Comparison of ENCODE assay signal across 18 mouse cellular contexts in the genomic region with DNA sequence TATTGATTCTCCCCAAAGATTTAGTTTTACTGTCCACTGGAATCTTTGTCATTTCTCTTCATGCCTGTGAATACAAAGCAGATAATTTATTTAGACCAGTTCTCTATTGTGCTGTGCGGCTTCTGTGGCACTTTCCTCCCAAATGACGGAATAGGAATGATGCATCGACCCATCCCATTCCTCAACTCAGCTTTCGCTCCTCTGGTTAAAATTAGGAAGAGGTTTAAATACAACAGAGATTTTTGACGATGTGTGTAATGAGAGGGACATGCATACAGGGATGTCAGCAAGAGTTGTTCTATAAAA.
"Had no signal": no experiment of that assay in that cellular context is flagged by ENCODE, and none has a peak within 500 bp of the region (broad histone marks: within the 10 kb centered on the region; RNA-seq: fewer than 3 reads in every experiment).

No protein-coding gene starts in this region.

- H3K9ac ChIP-seq: liver, embryonic 13.5 days; liver, embryonic 15.5 days; liver, postnatal 0 days; lung, embryonic 15.5 days; stomach, embryonic 15.5 days had no signal

- H3K4me2 ChIP-seq: liver, embryonic 11.5 days; liver, embryonic 13.5 days; liver, embryonic 15.5 days; lung, embryonic 15.5 days; stomach, embryonic 15.5 days had no signal

- H3K27me3 ChIP-seq: liver, embryonic 13.5 days; liver, embryonic 15.5 days; lung, embryonic 15.5 days; megakaryocyte, embryonic 14.5 days; stomach, embryonic 15.5 days had no signal

- H3K4me1 ChIP-seq: liver, embryonic 13.5 days; liver, embryonic 15.5 days; lung, embryonic 15.5 days; megakaryocyte, embryonic 14.5 days; stomach, embryonic 15.5 days had no signal

- H3K9me3 ChIP-seq: liver, embryonic 13.5 days; liver, embryonic 15.5 days; lung, embryonic 15.5 days; megakaryocyte, embryonic 14.5 days; stomach, embryonic 15.5 days had no signal

- ATAC-seq: liver, postnatal 0 days; lung, postnatal 0 days had no signal

- DNase-seq: liver; liver, embryonic 13.5 days; liver, postnatal 0 days; lung, adult 2 months; lung, postnatal 14 days; lung, postnatal 36 days; right cerebral cortex, postnatal 14 days; thymus, adult 2 months; thymus, postnatal 25 days; thymus, postnatal 4 days had no signal

- H3K36me3 ChIP-seq: liver, embryonic 13.5 days; liver, embryonic 15.5 days; lung, embryonic 15.5 days; stomach, embryonic 15.5 days had no signal

- H3K27ac ChIP-seq: liver, embryonic 13.5 days; liver, embryonic 15.5 days; lung, embryonic 15.5 days; macrophage; stomach, embryonic 15.5 days; stomach, postnatal 0 days had no signal

- H3K4me3 ChIP-seq: liver, embryonic 13.5 days; liver, embryonic 15.5 days; lung, embryonic 15.5 days; megakaryocyte, embryonic 14.5 days; stomach, embryonic 15.5 days had no signal
